Mouse (Mus musculus) limb, embryonic 10.5 days (tissue): Measurements from ENCODE around the gene Hs1bp3. TPM values are rescaled to one million over a fixed set of nuclear protein-coding genes. Genes with fewer than 3 reads are reported as not detected.

Experiments
- DNase-seq: peaks from one replicate; pipeline ENCODE4 v3.0.0-alpha.2; 2017; ENCODE audit warnings: low spot score
- H3K27ac ChIP-seq: fragments of 300-500 bp; sonication (generic); 2 replicates; pipeline ENCODE4 v1.5.1; 2016; ENCODE audit warnings: mild to moderate bottlenecking
- H3K27me3 ChIP-seq: fragments of 300-500 bp; sonication (generic); 2 replicates; pipeline ENCODE4 v1.6.1; 2016; ENCODE audit warnings: low read depth, mild to moderate bottlenecking; ENCODE audit not compliant: poor library complexity, severe bottlenecking
- H3K36me3 ChIP-seq: fragments of 300-500 bp; sonication (generic); 2 replicates; pipeline ENCODE4 v1.6.1; 2016; ENCODE audit warnings: mild to moderate bottlenecking, moderate library complexity
- H3K4me1 ChIP-seq: fragments of 300-500 bp; sonication (generic); 2 replicates; pipeline ENCODE4 v1.6.1; 2016
- H3K4me3 ChIP-seq: fragments of 300-500 bp; sonication (generic); 2 replicates; pipeline ENCODE4 v1.5.1; 2016; ENCODE audit warnings: mild to moderate bottlenecking, moderate library complexity
- H3K9me3 ChIP-seq: fragments of 300-500 bp; sonication (generic); replicated peaks from 2 replicates; pipeline ENCODE4 v1.6.1; 2016; ENCODE audit warnings: mild to moderate bottlenecking
- WGBS: fragments of 180-500 bp; shearing (Covaris S2); methylation state at CpG from one replicate; pipeline ENCODE4 v1.1.7; 2016; 5-methylcytosine and 5-hydroxymethylcytosine counted together
- polyA plus RNA-seq: library from polyadenylated mRNA; unstranded; fragments of >200 nt; fragmentation: Nextera tagmentation; extraction: Ambion mirVana; gene quantifications from 2 replicates; pipeline ENCODE4 v1.2.1, GENCODE M21; 2016

The Hs1bp3 gene
- polyA plus RNA-seq, result 18.4 and 19.5 TPM in 2 replicates

DNA sequence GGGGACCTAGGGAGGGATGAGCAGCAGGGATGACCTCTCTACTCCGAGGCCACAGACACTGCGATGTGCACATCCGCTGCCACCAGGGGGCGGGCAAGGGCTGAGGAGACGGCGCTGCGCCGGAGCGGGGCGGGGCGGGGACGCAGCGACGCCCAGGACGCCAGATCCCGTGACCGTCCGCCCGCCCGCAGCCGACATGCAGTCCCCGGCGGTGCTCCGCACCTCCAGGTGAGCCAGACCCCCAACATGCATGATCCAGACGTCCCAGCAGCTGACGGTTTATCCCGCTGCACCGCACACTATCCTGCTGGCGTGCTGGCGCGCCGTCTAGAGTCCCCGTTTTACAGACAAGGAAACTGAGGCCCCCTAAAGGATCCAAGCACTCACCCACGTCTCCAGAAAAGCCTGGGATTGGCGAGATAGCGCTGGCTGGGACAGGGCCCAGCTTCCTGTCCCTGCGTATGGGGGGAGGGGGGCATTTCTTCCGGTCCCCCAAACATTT is at the start of gene Hs1bp3:
Hs1bp3 (plus strand) TSS at position 163 of the 502 bp plus-strand sequence.
- Histone ChIP-seq H3K36me3 (peaks cover 14% of the 10 kb centered on the region), H3K9me3 (no peaks in the 10 kb centered on the region), H3K27me3 (peaks cover 38% of the 10 kb centered on the region), H3K27ac (peak within 1 kb of the TSS; percentile 85), H3K4me3 (peak within 1 kb of the TSS; percentile 77), H3K4me1 (peaks cover 25% of the 10 kb centered on the region)
- DNase-seq, result peak; percentile 96
- under 1% methylated on average over 38 of the region's 38 CpGs for WGBS

GRCm38 (mm10) chr12:8266311-8266710 is 46.9 kb upstream of the Hs1bp3 start:
- no peaks in the 10 kb centered on the region for H3K9me3 ChIP-seq
- no peak overlapping the region for H3K27ac ChIP-seq
- H3K4me3 ChIP-seq, result no peak overlapping the region
- peaks cover 10% of the 10 kb centered on the region for H3K36me3 ChIP-seq
- DNase-seq, result no peak
- WGBS, result 91% methylated on average over 7 of the region's 7 CpGs
- peaks cover 4% of the 10 kb centered on the region; the same call in 1 of the 2 replicates for H3K4me1 ChIP-seq
- H3K27me3 ChIP-seq, result no peaks in the 10 kb centered on the region

DNA sequence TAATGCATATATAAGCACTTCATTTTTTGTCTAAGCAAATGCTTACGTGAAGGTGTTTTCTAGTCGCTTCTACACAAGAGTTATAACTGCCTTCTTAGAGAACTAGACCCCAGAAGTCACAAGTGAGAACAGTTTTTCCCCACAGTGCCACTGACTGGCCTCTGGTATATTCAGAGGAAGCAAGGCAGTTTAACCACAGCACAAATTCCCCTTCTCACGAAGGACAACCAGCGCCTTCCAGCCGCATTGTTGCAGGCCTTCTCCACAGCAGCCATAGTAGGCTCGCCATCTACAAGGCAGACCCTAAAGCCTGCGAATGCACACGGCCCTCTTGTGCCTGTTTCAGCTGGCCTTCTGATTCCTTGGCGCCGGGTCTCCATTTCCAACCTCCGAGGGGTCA is 43.6 kb upstream of the Hs1bp3 start:
- Histone ChIP-seq H3K4me3 (no peak overlapping the region), H3K27ac (no peak overlapping the region), H3K4me1 (no peaks in the 10 kb centered on the region), H3K9me3 (no peaks in the 10 kb centered on the region), H3K36me3 (peaks cover 10% of the 10 kb centered on the region), H3K27me3 (no peaks in the 10 kb centered on the region)
- no peak for DNase-seq
- 95% methylated on average over 11 of the region's 11 CpGs for WGBS

GRCm38 (mm10) chr12:8271405-8271804 is 41.8 kb upstream of the Hs1bp3 start:
- Histone ChIP-seq H3K4me1 (no peaks in the 10 kb centered on the region), H3K4me3 (no peak overlapping the region), H3K27ac (no peak overlapping the region), H3K27me3 (no peaks in the 10 kb centered on the region), H3K9me3 (no peaks in the 10 kb centered on the region), H3K36me3 (peaks cover 10% of the 10 kb centered on the region)
- no peak for DNase-seq
- 92% methylated on average over 2 of the region's 2 CpGs for WGBS

- Histone ChIP-seq H3K36me3 (peaks cover 5% of the 10 kb centered on the region), H3K27me3 (no peaks in the 10 kb centered on the region), H3K9me3 (no peaks in the 10 kb centered on the region), H3K27ac (no peak overlapping the region), H3K4me3 (no peak overlapping the region), H3K4me1 (0 out of 2 replicates have a peak, but pooled peaks cover 5% of the 10 kb centered on the region)
- whole genome bisulfite sequencing, result 98% methylated on average over 6 of the region's 6 CpGs
- DNase-seq, result no peak
These were observed 39.6 kb upstream of the Hs1bp3 start for GRCm38 (mm10) chr12:8273471-8274171.

DNA sequence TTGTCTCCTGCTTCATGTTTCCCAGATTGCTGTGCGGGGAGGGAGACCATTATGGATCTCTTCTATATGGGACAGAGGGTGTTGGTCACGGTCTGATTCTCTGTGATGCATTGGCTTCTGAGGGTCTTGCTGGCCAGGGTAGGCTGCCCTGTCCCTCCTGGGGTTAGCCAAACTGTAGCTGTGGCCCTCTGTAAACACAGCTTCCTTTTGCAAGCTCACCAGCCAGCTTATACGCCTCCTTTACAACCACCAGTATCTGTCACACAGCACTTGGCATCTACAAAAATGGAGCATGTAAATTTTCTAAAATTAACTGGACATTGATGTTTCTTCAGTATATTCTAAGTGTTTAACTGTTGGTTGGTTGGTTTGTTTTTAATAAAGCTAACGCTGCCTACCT is 37.8 kb upstream of the Hs1bp3 start:
- H3K9me3 ChIP-seq, result no peaks in the 10 kb centered on the region
- no peak overlapping the region for H3K4me3 ChIP-seq
- no peak overlapping the region for H3K27ac ChIP-seq
- H3K27me3 ChIP-seq, result no peaks in the 10 kb centered on the region
- DNase-seq, result no peak
- 0 out of 2 replicates have a peak, but pooled peaks cover 5% of the 10 kb centered on the region for H3K4me1 ChIP-seq
- no peaks in the 10 kb centered on the region for H3K36me3 ChIP-seq
- 88% methylated on average over 4 of the region's 4 CpGs for WGBS

DNA sequence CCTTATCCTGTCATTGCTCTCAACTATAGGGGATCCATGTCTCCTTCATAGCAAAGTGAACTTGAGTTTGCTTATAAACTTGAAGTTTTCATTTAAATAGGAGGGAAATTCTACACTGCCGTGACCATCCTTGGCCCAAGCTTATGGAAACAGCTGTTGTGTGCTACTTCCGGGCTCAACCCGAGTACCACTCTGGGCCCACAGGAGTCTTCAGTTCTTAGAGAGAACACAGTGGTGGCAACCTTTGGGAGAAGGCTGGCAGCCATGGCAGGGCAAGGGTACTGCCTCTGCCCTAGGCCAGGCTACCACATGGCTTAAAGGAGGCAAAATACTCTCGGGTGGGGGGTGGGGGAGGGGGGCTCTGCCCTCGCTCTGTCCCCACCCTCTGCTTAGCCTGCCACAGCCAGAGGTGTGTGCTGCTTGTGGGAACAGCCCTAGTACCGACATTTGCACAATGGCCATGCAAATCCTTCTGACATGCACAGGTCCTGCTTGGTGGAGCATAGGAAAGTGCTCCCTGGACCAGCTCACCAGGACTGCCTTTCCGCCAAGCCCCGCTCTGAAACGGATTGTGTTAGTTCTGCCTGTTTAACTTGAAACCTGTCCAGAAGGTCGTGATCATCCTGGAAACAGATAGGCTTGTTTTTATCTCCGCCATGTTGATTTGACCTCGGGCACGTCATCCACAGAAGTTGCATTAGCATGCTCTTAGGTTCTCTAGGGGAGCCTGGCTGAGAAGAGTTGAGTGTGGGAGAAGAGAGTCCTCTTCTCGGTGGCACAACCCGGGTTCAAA is 31.8 kb upstream of the Hs1bp3 start:
- WGBS, result 89% methylated on average over 15 of the region's 15 CpGs
- no peak overlapping the region for H3K4me3 ChIP-seq
- no peaks in the 10 kb centered on the region for H3K27me3 ChIP-seq
- DNase-seq, result no peak
- 0 out of 2 replicates have a peak, but pooled peaks cover 5% of the 10 kb centered on the region for H3K4me1 ChIP-seq
- peaks cover 19% of the 10 kb centered on the region for H3K36me3 ChIP-seq
- H3K27ac ChIP-seq, result no peak overlapping the region
- no peaks in the 10 kb centered on the region for H3K9me3 ChIP-seq

- H3K36me3 ChIP-seq, result peaks cover 17% of the 10 kb centered on the region
- H3K4me1 ChIP-seq, result peaks cover 4% of the 10 kb centered on the region; the same call in 1 of the 2 replicates
- H3K9me3 ChIP-seq, result no peaks in the 10 kb centered on the region; the same call in 1 of the 2 replicates
- no peak for DNase-seq
- H3K27ac ChIP-seq, result no peak overlapping the region
- H3K27me3 ChIP-seq, result 0 out of 2 replicates have a peak, but pooled peaks cover 1% of the 10 kb centered on the region
- no peak overlapping the region for H3K4me3 ChIP-seq
- WGBS, result 67% methylated on average over 3 of the region's 3 CpGs
These were observed 25.3 kb upstream of the Hs1bp3 start for GRCm38 (mm10) chr12:8287970-8288369.

DNA sequence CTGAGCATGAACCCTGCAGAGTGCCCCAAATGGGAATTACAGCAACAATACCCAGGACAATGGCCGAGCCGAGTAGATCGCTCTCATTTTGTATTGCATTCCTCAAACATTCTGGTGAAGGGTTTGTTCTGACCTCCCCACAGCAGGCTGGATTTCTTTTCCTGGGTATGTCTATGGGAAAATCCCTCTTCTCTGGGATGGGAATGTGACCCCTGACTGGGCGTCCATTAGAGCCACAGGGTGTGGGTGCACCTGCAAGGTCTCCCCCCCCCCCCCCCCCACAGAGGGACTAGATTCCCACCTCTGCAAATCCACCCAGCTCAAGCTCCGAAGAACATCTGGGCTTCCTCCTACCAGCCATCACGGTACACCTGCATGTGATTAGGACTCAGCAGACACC is 24.1 kb upstream of the Hs1bp3 start:
- H3K9me3 ChIP-seq, result no peaks in the 10 kb centered on the region; the same call in 1 of the 2 replicates
- WGBS, result 82% methylated on average over 6 of the region's 6 CpGs
- no peak for DNase-seq

GRCm38 (mm10) chr12:8289499-8289898 is 23.7 kb upstream of the Hs1bp3 start:
- Histone ChIP-seq H3K36me3 (peaks cover 8% of the 10 kb centered on the region), H3K27ac (no peak overlapping the region; the same call in 1 of the 2 replicates), H3K4me3 (no peak overlapping the region), H3K9me3 (no peaks in the 10 kb centered on the region; the same call in 1 of the 2 replicates), H3K4me1 (peaks cover 4% of the 10 kb centered on the region; the same call in 1 of the 2 replicates), H3K27me3 (peaks cover 17% of the 10 kb centered on the region)
- 91% methylated on average over 8 of the region's 8 CpGs for WGBS
- DNase-seq, result no peak

More for the DNA sequence above, 24.1 kb upstream of the Hs1bp3 start:
- Histone ChIP-seq H3K36me3 (peaks cover 12% of the 10 kb centered on the region), H3K4me1 (peaks cover 4% of the 10 kb centered on the region; the same call in 1 of the 2 replicates), H3K4me3 (no peak overlapping the region), H3K27ac (no peak overlapping the region; the same call in 1 of the 2 replicates), H3K27me3 (peaks cover 13% of the 10 kb centered on the region)

DNA sequence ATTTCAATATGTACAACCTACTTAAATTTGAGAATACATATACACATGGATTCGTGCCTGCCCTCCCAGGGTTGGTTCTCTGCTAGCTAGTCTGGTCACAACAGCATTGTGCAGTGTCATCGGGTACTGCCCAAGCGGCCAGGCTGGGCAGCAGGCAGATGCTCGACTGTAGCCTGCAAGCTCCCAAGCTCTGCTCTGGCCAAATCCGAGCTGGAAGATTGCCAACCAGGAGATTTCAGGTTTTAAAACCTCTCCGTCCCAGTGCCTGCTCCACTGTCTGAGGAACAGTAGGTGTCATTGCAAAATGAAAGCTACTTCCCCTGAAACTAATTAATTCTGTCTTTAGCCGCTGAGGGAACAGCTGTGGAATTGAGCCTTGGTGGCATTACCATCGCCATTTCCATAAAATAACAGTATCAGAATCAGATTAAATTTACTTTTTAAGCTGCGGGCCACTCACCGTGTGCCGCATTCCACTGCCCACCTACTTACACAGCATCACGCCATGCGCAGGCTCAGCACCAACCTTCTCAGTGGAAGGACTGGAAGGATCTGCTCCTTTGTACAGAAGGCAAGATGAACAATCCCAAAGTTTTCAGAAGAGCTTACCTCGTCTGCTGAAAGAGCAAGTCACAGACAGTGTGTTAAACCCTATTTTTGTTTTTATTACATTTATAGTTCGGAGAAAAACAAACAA is 21.9 kb upstream of the Hs1bp3 start:
- peak; percentile 30 for DNase-seq
- peaks cover 35% of the 10 kb centered on the region for H3K27me3 ChIP-seq
- WGBS, result 78% methylated on average over 15 of the region's 15 CpGs
- peaks cover 6% of the 10 kb centered on the region; the same call in 1 of the 2 replicates for H3K36me3 ChIP-seq
- H3K4me1 ChIP-seq, result peaks cover 7% of the 10 kb centered on the region; the same call in 1 of the 2 replicates
- H3K27ac ChIP-seq, result no peak overlapping the region
- no peaks in the 10 kb centered on the region; the same call in 1 of the 2 replicates for H3K9me3 ChIP-seq
- no peak overlapping the region for H3K4me3 ChIP-seq

GRCm38 (mm10) chr12:8295307-8295913 is 17.8 kb upstream of the Hs1bp3 start:
- Histone ChIP-seq H3K27me3 (peaks cover 76% of the 10 kb centered on the region), H3K36me3 (no peaks in the 10 kb centered on the region), H3K4me1 (peaks cover 28% of the 10 kb centered on the region), H3K4me3 (no peak overlapping the region), H3K27ac (no peak overlapping the region), H3K9me3 (no peaks in the 10 kb centered on the region)
- 59% methylated on average over 6 of the region's 6 CpGs for WGBS
- peak; percentile 31 for DNase-seq
